Mouse (Mus musculus): Measurements from ENCODE around the gene Slc23a2. TPM values are rescaled to one million over a fixed set of nuclear protein-coding genes. Genes with fewer than 3 reads are reported as not detected.

Gene Slc23a2
- polyA plus RNA-seq, 2 experiments: 1.6 to 2.3 TPM

DNA sequence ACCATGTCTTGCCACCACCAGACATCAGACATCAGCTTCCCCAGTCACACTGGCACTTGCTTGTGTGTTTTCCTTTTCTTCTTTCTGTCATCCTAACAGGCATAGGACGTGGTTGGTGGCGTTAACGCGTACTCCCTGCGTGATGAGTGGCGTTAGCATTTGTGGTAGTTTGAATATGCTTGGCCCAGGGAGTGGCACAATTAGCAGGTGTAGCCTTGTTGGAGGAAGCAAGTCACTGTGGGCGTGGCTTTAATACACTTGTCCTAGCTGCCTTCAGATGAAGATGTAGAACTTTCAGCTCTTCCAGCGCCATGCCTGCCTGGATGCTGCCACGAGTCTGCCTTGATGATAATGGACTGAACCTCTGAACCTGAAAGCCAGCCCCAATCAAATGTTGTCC is 32.5 kb upstream of the Slc23a2 start:
- H3K4me3 ChIP-seq (ENCODE audit: insufficient read depth in 1 of 2, low read depth in 2 of 2, low read length in 2 of 2): no peak overlapping the region
- no peaks in the 10 kb centered on the region for H3K27me3 ChIP-seq (ENCODE audit: control insufficient read depth, insufficient read depth, low read length)
- ATAC-seq (ENCODE audit: insufficient read depth) (no peak), DNase-seq (ENCODE audit: low read depth in 3 of 3, low spot score in 3 of 3) (no peak)
- H3K36me3 ChIP-seq (replicated peaks; ENCODE audit: control insufficient read depth, insufficient read depth, low read depth): no peaks in the 10 kb centered on the region
- H3K9ac ChIP-seq (replicated peaks): no peak overlapping the region
- no peaks in the 10 kb centered on the region for H3K4me1 ChIP-seq (replicated peaks; ENCODE audit: control insufficient read depth in 2 of 2, insufficient read depth in 2 of 2, low read length in 1 of 2)
- TF ChIP-seq CTCF (IDR thresholded peaks at IDR 0.05; ENCODE audit: low read depth) (no peak), EP300 (IDR thresholded peaks at IDR 0.05; ENCODE audit: low read depth) (no peak)
- H3K27ac ChIP-seq: no peak overlapping the region
- WGBS (ENCODE audit: insufficient replicate concordance): 70% methylated on average over 9 of the region's 9 CpGs
- no peaks in the 10 kb centered on the region for H3K9me3 ChIP-seq (ENCODE audit: control insufficient read depth, low read length)
- no peak overlapping the region for H3K4me2 ChIP-seq (ENCODE audit: low read depth)

DNA sequence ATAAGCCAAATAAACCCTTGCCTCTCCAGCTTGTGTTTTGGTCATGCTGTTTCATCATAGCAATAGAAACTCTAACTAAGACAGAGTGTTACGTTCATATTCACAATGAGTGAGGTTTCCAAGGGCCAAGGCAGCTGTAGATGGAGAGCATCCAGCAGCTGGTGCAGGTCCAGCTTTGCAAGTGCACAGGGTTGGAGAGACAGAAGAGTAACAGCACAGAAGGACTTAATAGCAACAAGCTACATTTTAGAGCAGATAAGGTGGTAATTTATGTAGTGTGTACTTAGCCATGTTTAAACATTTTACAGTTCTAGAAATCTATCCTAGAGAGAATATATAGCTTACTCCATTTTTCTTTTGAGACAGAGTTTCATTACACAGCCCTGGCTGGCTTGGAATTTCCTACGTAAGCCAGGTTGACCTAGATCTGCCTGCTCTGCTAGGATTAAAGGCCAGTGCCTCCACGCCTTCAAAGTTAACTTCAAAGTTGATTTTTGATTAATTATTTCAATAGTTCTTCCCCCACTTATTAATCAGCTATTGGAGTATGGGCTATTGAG is 31.5 kb upstream of the Slc23a2 start:
- H3K27me3 ChIP-seq (ENCODE audit: control insufficient read depth, insufficient read depth, low read length): no peaks in the 10 kb centered on the region
- H3K9ac ChIP-seq (replicated peaks): no peak overlapping the region
- ATAC-seq (ENCODE audit: insufficient read depth) (no peak), DNase-seq (ENCODE audit: low read depth in 3 of 3, low spot score in 3 of 3) (no peak)
- no peak overlapping the region for H3K4me3 ChIP-seq (ENCODE audit: insufficient read depth in 1 of 2, low read depth in 2 of 2, low read length in 2 of 2)
- 64% methylated on average over 3 of the region's 3 CpGs for WGBS (ENCODE audit: insufficient replicate concordance)
- no peaks in the 10 kb centered on the region for H3K4me1 ChIP-seq (replicated peaks; ENCODE audit: control insufficient read depth in 2 of 2, insufficient read depth in 2 of 2, low read length in 1 of 2)
- no peaks in the 10 kb centered on the region for H3K9me3 ChIP-seq (ENCODE audit: control insufficient read depth, low read length)
- no peak overlapping the region for H3K27ac ChIP-seq
- no peak for TF ChIP-seq CTCF (IDR thresholded peaks at IDR 0.05; ENCODE audit: low read depth)
- no peak for TF ChIP-seq EP300 (IDR thresholded peaks at IDR 0.05; ENCODE audit: low read depth)
- no peaks in the 10 kb centered on the region for H3K36me3 ChIP-seq (replicated peaks; ENCODE audit: control insufficient read depth, insufficient read depth, low read depth)
- no peak overlapping the region for H3K4me2 ChIP-seq (ENCODE audit: low read depth)

DNA sequence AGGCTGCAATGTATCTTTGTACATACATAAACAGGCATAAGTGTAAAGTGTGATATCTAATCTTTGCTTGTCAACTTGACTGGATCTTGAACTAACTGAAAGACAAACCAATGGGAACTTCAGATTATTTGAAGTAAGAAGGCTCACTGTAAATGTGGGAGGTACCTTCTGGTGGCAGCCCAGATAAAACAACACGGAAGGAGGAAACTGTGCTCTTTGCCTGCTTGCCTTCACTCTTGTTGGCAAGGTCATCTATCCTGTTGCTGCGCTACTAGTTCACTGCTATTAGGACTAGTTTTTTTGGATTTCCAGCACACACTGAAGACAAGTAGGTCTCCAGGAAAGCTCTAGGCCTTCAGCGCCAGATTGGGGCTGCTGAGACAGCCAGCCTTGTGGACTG is 29.1 kb upstream of the Slc23a2 start:
- Histone ChIP-seq H3K4me2 (ENCODE audit: low read depth) (no peak overlapping the region), H3K4me3 (ENCODE audit: insufficient read depth in 1 of 2, low read depth in 2 of 2, low read length in 2 of 2) (no peak overlapping the region), H3K27ac (no peak overlapping the region), H3K27me3 (ENCODE audit: control insufficient read depth, insufficient read depth, low read length) (no peaks in the 10 kb centered on the region), H3K4me1 (replicated peaks; ENCODE audit: control insufficient read depth in 2 of 2, insufficient read depth in 2 of 2, low read length in 1 of 2) (no peaks in the 10 kb centered on the region), H3K36me3 (replicated peaks; ENCODE audit: control insufficient read depth, insufficient read depth, low read depth) (no peaks in the 10 kb centered on the region), H3K9ac (replicated peaks) (no peak overlapping the region), H3K9me3 (ENCODE audit: control insufficient read depth, low read length) (no peaks in the 10 kb centered on the region)
- TF ChIP-seq EP300 (IDR thresholded peaks at IDR 0.05; ENCODE audit: low read depth) (no peak), CTCF (IDR thresholded peaks at IDR 0.05; ENCODE audit: low read depth) (no peak)
- 57% methylated on average over 3 of the region's 3 CpGs for WGBS (ENCODE audit: insufficient replicate concordance)
- DNase-seq (ENCODE audit: low read depth in 3 of 3, low spot score in 3 of 3) (no peak), ATAC-seq (ENCODE audit: insufficient read depth) (no peak)

DNA sequence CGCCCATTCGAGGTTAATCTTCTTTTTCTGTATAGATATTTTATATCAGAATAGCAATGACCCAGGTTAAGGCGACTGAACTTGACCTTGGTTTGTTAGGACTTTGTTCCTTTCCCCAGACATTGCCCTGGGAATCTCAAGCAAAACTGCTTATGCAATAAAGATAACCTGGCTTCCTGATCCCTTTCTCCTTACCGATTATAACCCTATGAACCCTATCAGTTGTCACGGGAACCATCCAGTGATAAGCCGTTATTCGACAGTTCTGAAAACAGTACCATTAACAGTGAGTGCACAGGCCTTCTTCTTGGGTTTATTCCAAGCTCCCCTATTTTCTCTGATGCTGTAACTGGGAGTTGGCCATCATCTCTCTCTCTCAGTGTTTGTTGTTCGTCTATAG is 27.0 kb upstream of the Slc23a2 start:
- H3K9me3 ChIP-seq (ENCODE audit: control insufficient read depth, low read length): no peaks in the 10 kb centered on the region
- no peak overlapping the region for H3K9ac ChIP-seq (replicated peaks)
- no peak for ATAC-seq (ENCODE audit: insufficient read depth)
- no peaks in the 10 kb centered on the region for H3K36me3 ChIP-seq (replicated peaks; ENCODE audit: control insufficient read depth, insufficient read depth, low read depth)
- H3K4me2 ChIP-seq (ENCODE audit: low read depth): no peak overlapping the region
- H3K27ac ChIP-seq: no peak overlapping the region
- no peak overlapping the region for H3K4me3 ChIP-seq (ENCODE audit: insufficient read depth in 1 of 2, low read depth in 2 of 2, low read length in 2 of 2)
- no peak for DNase-seq (ENCODE audit: low read depth in 3 of 3, low spot score in 3 of 3)
- H3K27me3 ChIP-seq (ENCODE audit: control insufficient read depth, insufficient read depth, low read length): no peaks in the 10 kb centered on the region
- H3K4me1 ChIP-seq (replicated peaks; ENCODE audit: control insufficient read depth in 2 of 2, insufficient read depth in 2 of 2, low read length in 1 of 2): no peaks in the 10 kb centered on the region
- 60% methylated on average over 8 of the region's 8 CpGs for WGBS (ENCODE audit: insufficient replicate concordance)
- TF ChIP-seq CTCF (IDR thresholded peaks at IDR 0.05; ENCODE audit: low read depth) (no peak), EP300 (IDR thresholded peaks at IDR 0.05; ENCODE audit: low read depth) (no peak)

DNA sequence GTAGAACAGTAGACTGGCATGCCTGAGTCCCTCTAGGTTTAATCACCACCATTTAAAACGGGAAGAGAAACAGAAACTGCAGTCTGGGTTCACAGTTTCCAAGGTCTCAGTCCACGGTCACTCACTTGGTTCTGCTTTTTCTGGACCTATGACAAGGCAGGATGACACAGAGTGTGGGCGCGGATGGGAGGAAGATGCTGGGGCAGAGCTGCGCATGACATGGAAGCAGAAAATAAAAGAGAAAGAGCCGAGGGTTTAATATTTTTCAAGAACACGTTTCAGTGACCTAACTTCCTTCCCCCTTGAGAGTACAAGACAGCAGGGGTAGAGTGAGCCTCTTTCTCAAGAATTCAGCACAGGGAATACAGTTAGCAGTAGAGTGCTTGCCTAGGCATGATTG is 24.2 kb upstream of the Slc23a2 start:
- Histone ChIP-seq H3K9me3 (ENCODE audit: control insufficient read depth, low read length) (no peaks in the 10 kb centered on the region), H3K4me3 (ENCODE audit: insufficient read depth in 1 of 2, low read depth in 2 of 2, low read length in 2 of 2) (no peak overlapping the region), H3K27ac (no peak overlapping the region), H3K9ac (replicated peaks) (no peak overlapping the region), H3K4me2 (ENCODE audit: low read depth) (no peak overlapping the region), H3K4me1 (replicated peaks; ENCODE audit: control insufficient read depth in 2 of 2, insufficient read depth in 2 of 2, low read length in 1 of 2) (no peaks in the 10 kb centered on the region), H3K36me3 (replicated peaks; ENCODE audit: control insufficient read depth, insufficient read depth, low read depth) (no peaks in the 10 kb centered on the region), H3K27me3 (ENCODE audit: control insufficient read depth, insufficient read depth, low read length) (no peaks in the 10 kb centered on the region)
- 53% methylated on average over 7 of the region's 7 CpGs for WGBS (ENCODE audit: insufficient replicate concordance)
- TF ChIP-seq CTCF (IDR thresholded peaks at IDR 0.05; ENCODE audit: low read depth): no peak
- DNase-seq (ENCODE audit: low read depth in 3 of 3, low spot score in 3 of 3): no peak
- no peak for ATAC-seq (ENCODE audit: insufficient read depth)

Measured in liver, embryonic 14.5 days (tissue).